Mouse (Mus musculus) adrenal gland, adult 8-10 months (tissue): ENCODE results near the gene Gm21693. TPM values are rescaled to one million over a fixed set of nuclear protein-coding genes. Genes with fewer than 3 reads are reported as not detected.
"Not testable (repeated sequence)": the region's sequence is repeated elsewhere in the genome, so short reads cannot be mapped to it uniquely, and the experiment has no call there.

Experiments
- DNase-seq: peaks from one replicate; pipeline ENCODE4 v3.0.0; 2022
- total RNA-seq, 4 experiments: library from RNA; stranded (reverse); gene quantifications; 2 replicates each; pipeline ENCODE4 v1.2.4; 2022

Gene Gm21693
- total RNA-seq, result not detected

- DNase-seq, result not testable (repeated sequence)
Observed at GRCm38 (mm10) chrY:3345229-3345628, at the start of gene Gm21693. TSS of gene Gm21693 (minus strand) at chrY:3345329.

- peak; percentile 5 for DNase-seq
Observed at GRCm38 (mm10) chrY:3340661-3341060, 4.5 kb downstream of the Gm21693 start.

GRCm38 (mm10) chrY:3306349-3306748 lies 38.8 kb downstream of the Gm21693 start, which contains the start of gene Gm21677:
TSS of gene Gm21677 (minus strand) at chrY:3306449.
- not testable (repeated sequence) for DNase-seq

Other genes starting within 250 kb of the Gm21693 start
- not detected for gene Gm21677, start 38.9 kb downstream of the Gm21693 start, total RNA-seq
- gene Gm21704, start 64.8 kb upstream of the Gm21693 start, total RNA-seq, result not detected
- not detected for gene Gm21708, start 64.8 kb upstream of the Gm21693 start, total RNA-seq